Mouse (Mus musculus): ENCODE measurements at regions not wholly inside any gene's neighbourhood (a gene's known extent, or its start where the extent isn't known, plus 50 kb on each side); places are given as distances from the start of the nearest gene placed in this dataset.

- DNase-seq (ENCODE audit: low spot score) (no peak), ATAC-seq (ENCODE audit: extremely low read depth, insufficient number of reproducible peaks, low FRiP score, poor library complexity, severe bottlenecking) (no peak)
- no peaks in the 10 kb centered on the region for H3K36me3 ChIP-seq (replicated peaks)
- no peak overlapping the region for H3K4me3 ChIP-seq (ENCODE audit: low read depth, low read length)
- TF ChIP-seq POLR2AphosphoS5 (IDR thresholded peaks at IDR 0.05; ENCODE audit: insufficient replicate concordance, low read depth, low read length) (no peak), CTCF (IDR thresholded peaks at IDR 0.05; ENCODE audit: low read depth, low read length) (no peak), GATA2 (IDR thresholded peaks at IDR 0.05; ENCODE audit: borderline replicate concordance, low read depth, low read length) (no peak), GATA1 (IDR thresholded peaks at IDR 0.05; ENCODE audit: borderline replicate concordance, low read length) (no peak), TAL1 (conservative IDR thresholded peaks at IDR 0.05; ENCODE audit: low read depth, low read length) (no peak)
- H3K4me1 ChIP-seq (ENCODE audit: insufficient read depth, low read depth, low read length) = no peaks in the 10 kb centered on the region
- H3K27me3 ChIP-seq (ENCODE audit: insufficient read depth, low read length) = no peaks in the 10 kb centered on the region
- no peaks in the 10 kb centered on the region for H3K9me3 ChIP-seq (replicated peaks)
These were observed 393.0 kb upstream of the Hnrnpa3 start for GRCm38 (mm10) chr2:75265739-75266699.

DNA sequence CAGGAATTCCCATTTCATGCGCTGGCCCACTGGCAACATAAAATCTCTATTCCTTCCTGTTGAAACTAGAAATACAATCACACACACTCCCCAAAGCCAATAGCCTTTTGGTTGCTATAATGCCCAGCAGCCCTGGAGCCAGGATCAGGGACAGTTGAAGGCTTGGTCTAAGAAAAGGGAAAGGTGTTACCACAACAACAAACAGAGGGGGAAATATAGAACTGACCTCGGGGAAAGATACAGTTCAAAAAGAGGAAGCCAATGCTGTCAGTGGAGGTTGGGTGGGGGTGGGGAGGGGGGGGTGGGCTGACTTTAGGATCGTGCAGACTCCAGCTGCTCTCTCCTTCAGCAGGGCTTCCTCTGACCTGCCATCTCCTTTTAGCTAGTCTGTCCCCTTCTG is 391.1 kb upstream of the Hnrnpa3 start:
- Histone ChIP-seq H3K27me3 (ENCODE audit: insufficient read depth, low read length) (no peaks in the 10 kb centered on the region), H3K9me3 (replicated peaks) (no peaks in the 10 kb centered on the region), H3K4me1 (ENCODE audit: insufficient read depth, low read depth, low read length) (no peaks in the 10 kb centered on the region), H3K36me3 (replicated peaks) (no peaks in the 10 kb centered on the region), H3K4me3 (ENCODE audit: low read depth, low read length) (no peak overlapping the region)
- TF ChIP-seq CTCF (IDR thresholded peaks at IDR 0.05; ENCODE audit: low read depth, low read length) (no peak), GATA1 (IDR thresholded peaks at IDR 0.05; ENCODE audit: borderline replicate concordance, low read length) (no peak), POLR2AphosphoS5 (IDR thresholded peaks at IDR 0.05; ENCODE audit: insufficient replicate concordance, low read depth, low read length) (no peak), GATA2 (IDR thresholded peaks at IDR 0.05; ENCODE audit: borderline replicate concordance, low read depth, low read length) (no peak), TAL1 (conservative IDR thresholded peaks at IDR 0.05; ENCODE audit: low read depth, low read length) (no peak)
- ATAC-seq (ENCODE audit: extremely low read depth, insufficient number of reproducible peaks, low FRiP score, poor library complexity, severe bottlenecking) = no peak
- DNase-seq (ENCODE audit: low spot score) = no peak

DNA sequence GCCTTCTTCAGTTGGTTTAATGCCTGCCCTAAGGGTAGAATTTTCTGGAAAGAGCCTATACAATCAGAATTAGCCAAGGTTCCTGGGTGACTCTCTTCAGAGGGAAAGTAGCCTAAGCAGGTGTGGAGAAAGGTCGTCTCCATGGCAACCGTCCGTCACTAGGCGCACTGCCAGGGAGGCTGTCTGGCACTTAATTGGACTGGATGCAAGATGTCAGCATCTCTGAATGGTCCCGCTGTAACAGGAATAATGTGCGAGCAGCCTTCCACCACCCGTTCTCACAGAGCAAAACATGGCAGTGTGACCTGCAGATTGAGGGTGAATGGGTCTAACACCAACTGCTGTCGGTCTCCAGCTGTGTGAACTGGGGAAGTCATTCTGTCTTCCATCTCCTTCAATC is 389.6 kb upstream of the Hnrnpa3 start:
- DNase-seq (ENCODE audit: low spot score) = no peak
- H3K36me3 ChIP-seq (replicated peaks) = no peaks in the 10 kb centered on the region
- H3K4me1 ChIP-seq (ENCODE audit: insufficient read depth, low read depth, low read length) = no peaks in the 10 kb centered on the region
- ATAC-seq (ENCODE audit: extremely low read depth, insufficient number of reproducible peaks, low FRiP score, poor library complexity, severe bottlenecking) = no peak
- TF ChIP-seq TAL1 (conservative IDR thresholded peaks at IDR 0.05; ENCODE audit: low read depth, low read length) (no peak), CTCF (IDR thresholded peaks at IDR 0.05; ENCODE audit: low read depth, low read length) (no peak), POLR2AphosphoS5 (IDR thresholded peaks at IDR 0.05; ENCODE audit: insufficient replicate concordance, low read depth, low read length) (no peak), GATA1 (IDR thresholded peaks at IDR 0.05; ENCODE audit: borderline replicate concordance, low read length) (no peak), GATA2 (IDR thresholded peaks at IDR 0.05; ENCODE audit: borderline replicate concordance, low read depth, low read length) (no peak)
- no peaks in the 10 kb centered on the region for H3K27me3 ChIP-seq (ENCODE audit: insufficient read depth, low read length)
- no peaks in the 10 kb centered on the region for H3K9me3 ChIP-seq (replicated peaks)
- no peak overlapping the region for H3K4me3 ChIP-seq (ENCODE audit: low read depth, low read length)

DNA sequence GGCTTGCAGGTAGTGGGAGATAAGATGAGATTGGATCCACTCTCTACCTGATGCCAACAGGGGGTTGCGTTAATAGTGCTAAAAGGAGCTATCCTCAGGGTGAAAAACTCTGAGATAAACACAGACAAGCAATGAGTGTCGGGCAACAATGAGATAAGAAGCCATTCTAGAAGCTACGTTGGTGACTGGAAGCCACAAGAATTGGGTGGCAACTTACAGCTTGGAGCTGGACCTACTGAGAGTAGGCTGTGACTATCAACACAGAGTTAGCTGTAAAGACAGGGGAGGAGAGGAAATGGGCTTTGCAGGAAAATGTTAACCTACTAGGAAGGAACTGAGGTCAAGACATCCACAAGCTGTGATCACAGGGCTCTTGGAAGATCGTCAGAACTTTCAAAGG is 388.9 kb upstream of the Hnrnpa3 start:
- ATAC-seq (ENCODE audit: extremely low read depth, insufficient number of reproducible peaks, low FRiP score, poor library complexity, severe bottlenecking) = no peak
- Histone ChIP-seq H3K4me1 (ENCODE audit: insufficient read depth, low read depth, low read length) (no peaks in the 10 kb centered on the region), H3K9me3 (replicated peaks) (no peaks in the 10 kb centered on the region), H3K36me3 (replicated peaks) (no peaks in the 10 kb centered on the region), H3K4me3 (ENCODE audit: low read depth, low read length) (no peak overlapping the region), H3K27me3 (ENCODE audit: insufficient read depth, low read length) (no peaks in the 10 kb centered on the region)
- DNase-seq (ENCODE audit: low spot score) = no peak
- TF ChIP-seq TAL1 (conservative IDR thresholded peaks at IDR 0.05; ENCODE audit: low read depth, low read length) (no peak), CTCF (IDR thresholded peaks at IDR 0.05; ENCODE audit: low read depth, low read length) (no peak), GATA2 (IDR thresholded peaks at IDR 0.05; ENCODE audit: borderline replicate concordance, low read depth, low read length) (no peak), GATA1 (IDR thresholded peaks at IDR 0.05; ENCODE audit: borderline replicate concordance, low read length) (no peak), POLR2AphosphoS5 (IDR thresholded peaks at IDR 0.05; ENCODE audit: insufficient replicate concordance, low read depth, low read length) (no peak)

- TF ChIP-seq GATA2 (IDR thresholded peaks at IDR 0.05; ENCODE audit: borderline replicate concordance, low read depth, low read length) (no peak), CTCF (IDR thresholded peaks at IDR 0.05; ENCODE audit: low read depth, low read length) (no peak), POLR2AphosphoS5 (IDR thresholded peaks at IDR 0.05; ENCODE audit: insufficient replicate concordance, low read depth, low read length) (no peak), TAL1 (conservative IDR thresholded peaks at IDR 0.05; ENCODE audit: low read depth, low read length) (no peak), GATA1 (IDR thresholded peaks at IDR 0.05; ENCODE audit: borderline replicate concordance, low read length) (no peak)
These were observed 371.2 kb upstream of the Hnrnpa3 start for GRCm38 (mm10) chr2:75287900-75288299.

GRCm38 (mm10) chr2:75291674-75292073 is 367.4 kb upstream of the Hnrnpa3 start:
- TF ChIP-seq GATA2 (IDR thresholded peaks at IDR 0.05; ENCODE audit: borderline replicate concordance, low read depth, low read length) = no peak
- no peak for TF ChIP-seq POLR2AphosphoS5 (IDR thresholded peaks at IDR 0.05; ENCODE audit: insufficient replicate concordance, low read depth, low read length)
- no peak for TF ChIP-seq GATA1 (IDR thresholded peaks at IDR 0.05; ENCODE audit: borderline replicate concordance, low read length)
- TF ChIP-seq CTCF (IDR thresholded peaks at IDR 0.05; ENCODE audit: low read depth, low read length) = no peak
- TF ChIP-seq TAL1 (conservative IDR thresholded peaks at IDR 0.05; ENCODE audit: low read depth, low read length) = no peak
- DNase-seq (ENCODE audit: low spot score) (no peak), ATAC-seq (ENCODE audit: extremely low read depth, insufficient number of reproducible peaks, low FRiP score, poor library complexity, severe bottlenecking) (no peak)
- Histone ChIP-seq H3K27me3 (ENCODE audit: insufficient read depth, low read length) (no peaks in the 10 kb centered on the region), H3K36me3 (replicated peaks) (no peaks in the 10 kb centered on the region), H3K4me1 (ENCODE audit: insufficient read depth, low read depth, low read length) (no peaks in the 10 kb centered on the region), H3K4me3 (ENCODE audit: low read depth, low read length) (no peak overlapping the region), H3K9me3 (replicated peaks) (no peaks in the 10 kb centered on the region)

More at GRCm38 (mm10) chr2:75287900-75288299, 371.2 kb upstream of the Hnrnpa3 start:
- ATAC-seq (ENCODE audit: extremely low read depth, insufficient number of reproducible peaks, low FRiP score, poor library complexity, severe bottlenecking) (no peak), DNase-seq (ENCODE audit: low spot score) (no peak)
- Histone ChIP-seq H3K4me1 (ENCODE audit: insufficient read depth, low read depth, low read length) (no peaks in the 10 kb centered on the region), H3K36me3 (replicated peaks) (no peaks in the 10 kb centered on the region), H3K27me3 (ENCODE audit: insufficient read depth, low read length) (no peaks in the 10 kb centered on the region), H3K4me3 (ENCODE audit: low read depth, low read length) (no peak overlapping the region), H3K9me3 (replicated peaks) (no peaks in the 10 kb centered on the region)

Measured in G1E (cell line).